Mouse (Mus musculus): ENCODE measurements around the gene Tnfsf4.

Tnfsf4 gene

DNA sequence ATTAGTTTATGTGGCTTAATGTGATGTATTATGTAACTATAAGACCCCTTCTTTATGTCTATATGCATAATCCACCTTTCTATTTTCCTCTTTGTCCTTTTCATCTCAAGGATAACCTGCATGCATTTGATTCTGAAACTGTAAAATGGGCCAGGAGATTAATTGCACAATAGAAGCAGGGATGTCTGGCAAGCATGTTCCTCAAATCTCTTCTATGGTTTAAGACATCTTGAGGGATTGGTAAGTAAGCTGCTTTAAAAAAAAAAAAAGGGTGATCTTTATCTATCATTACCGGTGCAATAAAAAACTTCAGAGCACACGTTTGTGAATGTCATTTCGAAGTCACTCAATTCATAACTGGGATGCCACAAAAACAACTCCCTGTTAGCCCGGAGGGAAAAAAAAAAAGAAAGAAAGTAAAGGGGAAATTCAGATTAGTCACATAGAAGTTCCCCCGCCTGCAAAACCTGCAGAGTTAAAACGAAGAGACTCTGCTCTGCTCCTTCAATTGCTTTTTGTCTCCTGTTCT lies at the start of gene Tnfsf4:
TSS of gene Tnfsf4 (plus strand) at position 479 of the 529 bp plus-strand sequence.
- in situ Hi-C loops (cut with MboI, MseI), result no loop called here

DNA sequence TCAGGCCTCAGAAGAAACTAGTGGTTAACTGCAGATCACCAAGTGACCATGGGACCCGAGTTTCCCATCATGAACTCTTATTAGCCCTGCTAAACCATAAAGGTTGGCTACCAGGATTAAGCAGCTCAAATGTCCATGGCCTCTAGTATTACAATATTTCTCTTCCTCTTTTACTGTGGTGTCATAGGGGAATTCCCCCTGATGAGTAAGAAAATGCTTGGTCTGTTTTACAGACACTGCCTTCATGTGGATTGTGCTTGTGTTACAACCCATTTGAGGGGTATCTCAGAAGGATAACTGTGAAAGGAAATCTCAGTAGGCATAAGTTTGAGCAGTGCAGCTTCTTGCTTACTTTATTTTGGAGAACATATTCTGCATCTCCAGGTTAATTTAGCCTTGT lies 44.2 kb upstream of the Tnfsf4 start:
- in situ Hi-C loops (cut with MboI, MseI), result no loop called here

DNA sequence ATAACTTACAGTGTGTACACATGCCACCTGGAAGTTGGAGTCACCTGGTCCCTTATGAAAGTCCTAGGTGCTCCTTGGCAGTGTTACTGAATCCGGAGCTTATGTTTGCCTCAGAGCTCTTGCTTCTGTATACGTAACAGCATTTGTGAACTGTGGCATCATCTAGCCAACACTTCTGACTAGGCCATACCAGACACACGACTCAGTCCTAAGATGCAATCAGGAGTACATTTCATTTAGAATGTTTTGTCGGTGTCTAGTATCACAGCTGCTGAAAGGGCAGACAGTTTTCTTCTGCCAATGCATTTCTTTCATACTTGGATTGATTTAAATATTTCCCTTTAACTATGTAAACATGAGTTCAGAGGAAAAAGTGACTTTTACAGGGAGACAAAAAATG lies 30.2 kb upstream of the Tnfsf4 start:
- in situ Hi-C loops (cut with MboI, MseI), result no loop called here

DNA sequence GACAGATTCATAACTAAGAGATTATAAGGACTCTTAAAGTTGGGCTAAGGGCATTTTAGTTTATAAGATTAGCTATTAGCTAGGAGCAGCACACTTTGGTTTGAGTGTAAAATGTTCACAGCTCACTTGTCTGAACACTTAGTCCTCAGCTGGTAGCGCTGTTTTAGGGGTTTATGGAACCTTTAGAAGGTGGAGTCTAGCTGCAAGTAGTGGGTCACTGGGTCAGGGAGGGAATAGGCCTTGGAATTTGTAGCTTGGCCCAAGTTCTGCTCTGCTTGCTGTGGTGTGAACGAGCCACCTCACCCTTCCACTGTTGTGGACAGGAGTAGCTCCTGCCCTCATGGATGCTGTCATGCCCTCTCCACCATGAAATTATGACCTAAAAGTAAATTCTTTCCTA lies 23.3 kb upstream of the Tnfsf4 start:
- in situ Hi-C loops (cut with MboI, MseI), result no loop called here

DNA sequence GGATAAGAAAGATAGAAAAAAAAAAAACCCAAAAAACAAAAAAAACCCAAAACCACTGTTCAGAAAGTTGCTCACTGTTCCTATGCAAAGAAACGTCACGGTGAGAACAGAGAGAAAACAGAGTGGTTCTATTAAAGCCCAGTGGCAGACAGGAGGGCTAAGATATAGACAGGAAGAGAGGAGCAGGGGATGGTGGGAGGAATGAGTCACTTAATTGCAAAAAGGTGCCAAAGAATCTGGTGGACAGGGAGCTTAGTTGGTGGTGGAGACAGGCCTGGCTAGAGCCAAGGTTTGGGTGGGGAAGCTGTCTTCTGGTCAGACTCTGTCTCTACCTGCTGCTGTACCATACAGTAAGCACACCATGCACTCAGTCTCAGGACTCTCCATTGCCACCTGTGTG lies 19.3 kb upstream of the Tnfsf4 start:
- in situ Hi-C loops (cut with MboI, MseI), result no loop called here

DNA sequence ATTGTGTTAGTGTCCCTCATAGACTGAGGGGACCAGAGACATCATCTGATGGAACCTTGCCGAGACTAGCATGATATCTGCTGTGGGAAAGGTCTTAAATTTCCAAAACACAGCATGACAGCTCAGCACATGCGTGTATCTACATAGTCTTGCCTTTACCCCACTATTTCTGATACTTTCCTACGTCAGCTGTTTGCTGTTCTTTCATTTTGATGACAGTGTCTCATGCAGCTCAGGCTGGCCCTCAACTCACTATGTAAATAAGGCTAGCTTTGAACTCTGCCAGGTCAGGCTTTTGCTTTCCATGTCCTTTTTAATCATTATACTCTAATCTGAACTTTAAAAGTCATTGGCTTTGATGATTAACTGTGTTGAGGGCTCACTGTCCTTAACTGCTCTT lies 16.6 kb upstream of the Tnfsf4 start:
- in situ Hi-C loops (cut with MboI, MseI), result no loop called here

DNA sequence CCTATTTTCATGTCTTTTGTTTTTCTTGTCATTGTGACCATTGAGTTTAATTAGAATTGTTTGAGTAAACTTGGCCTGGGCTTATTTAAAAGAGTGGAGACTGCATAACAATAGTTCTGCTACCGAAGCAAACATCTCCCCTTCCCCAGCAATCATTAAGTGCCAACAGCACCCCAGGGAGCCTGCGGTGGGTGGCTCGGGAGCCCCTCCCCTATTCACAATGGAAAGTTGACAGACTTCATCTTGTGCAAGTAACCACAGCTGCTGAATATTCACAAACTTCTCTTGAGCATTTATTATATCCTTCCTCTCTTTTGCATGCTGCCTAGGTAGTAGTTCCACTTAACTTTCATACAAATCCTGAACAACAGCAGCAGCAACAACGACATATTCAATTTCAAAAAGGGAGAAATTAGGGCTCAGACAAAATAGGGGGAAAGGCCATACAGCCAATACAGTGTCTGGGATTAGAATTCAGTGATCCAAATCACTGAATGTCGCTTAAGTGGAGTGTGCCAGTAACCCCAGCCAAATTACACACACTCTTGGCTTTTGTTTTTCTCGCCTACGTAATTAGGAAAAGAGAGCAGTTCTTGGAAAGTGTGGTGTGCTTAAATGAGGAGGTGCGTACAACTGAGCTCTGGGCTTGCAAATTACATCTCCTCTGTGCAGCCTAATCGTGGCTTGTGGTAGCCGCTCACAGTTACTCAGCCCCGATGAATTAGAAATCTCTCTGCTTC lies 15.4 kb upstream of the Tnfsf4 start:
- in situ Hi-C loops (cut with MboI, MseI), result no loop called here

DNA sequence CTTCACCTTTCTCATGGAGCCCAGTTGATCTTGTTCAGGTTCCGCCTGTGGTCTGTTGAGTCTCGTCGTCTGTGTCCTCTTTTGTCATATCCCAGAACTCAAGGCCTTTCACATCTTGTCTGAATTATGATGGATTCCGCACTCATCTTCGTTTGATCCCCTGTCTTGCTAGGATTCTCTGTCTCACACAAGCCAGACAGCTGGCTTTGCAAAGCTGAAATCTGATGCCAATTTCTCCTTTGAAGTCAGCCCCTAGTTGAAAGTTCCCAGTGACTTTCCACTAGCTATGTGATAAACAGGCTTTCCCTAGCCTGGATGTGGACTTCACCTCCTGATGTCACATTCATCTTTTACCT lies 14.8 kb upstream of the Tnfsf4 start:
- in situ Hi-C loops (cut with MboI, MseI), result no loop called here

DNA sequence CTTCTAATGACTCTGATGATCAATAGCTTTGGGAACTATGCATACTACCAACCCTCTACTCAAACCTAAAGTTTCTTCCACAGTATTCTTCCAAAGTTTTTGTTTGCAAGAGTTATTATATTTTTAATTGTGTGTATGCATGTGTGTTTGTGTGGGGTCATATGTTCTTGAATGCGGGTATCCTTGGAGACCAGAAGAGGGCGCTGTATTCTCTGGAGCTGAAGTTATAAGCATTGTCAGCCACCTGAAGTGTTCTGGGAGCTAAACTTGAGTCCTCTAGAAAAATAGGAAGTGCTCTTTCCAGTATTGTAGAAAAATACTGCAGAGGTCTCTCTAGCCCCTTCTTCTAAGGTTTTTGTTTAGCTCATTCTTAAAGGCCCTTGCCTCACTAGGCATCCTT lies 5.1 kb upstream of the Tnfsf4 start:
- in situ Hi-C loops (cut with MboI, MseI), result no loop called here

DNA sequence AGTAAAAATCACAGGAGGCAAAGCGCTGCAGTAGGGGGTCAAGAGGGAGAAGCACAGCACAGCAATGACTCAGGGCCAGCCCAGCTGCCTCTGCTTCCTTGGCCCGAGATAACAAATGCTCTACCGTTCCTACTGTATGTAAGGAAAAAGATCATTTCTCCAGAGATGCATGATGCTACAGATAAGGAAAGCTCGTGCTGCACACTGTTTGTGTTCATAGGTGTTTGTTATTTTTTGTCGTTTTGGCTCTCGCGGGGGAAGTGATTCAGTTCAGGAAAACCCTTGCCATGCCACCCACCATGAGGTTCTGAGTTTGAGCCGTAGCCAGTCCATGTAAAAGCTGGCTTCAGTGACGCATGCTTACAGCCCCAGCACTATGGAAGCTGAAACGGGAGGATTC lies 2.3 kb upstream of the Tnfsf4 start:
- in situ Hi-C loops (cut with MboI, MseI), result no loop called here

DNA sequence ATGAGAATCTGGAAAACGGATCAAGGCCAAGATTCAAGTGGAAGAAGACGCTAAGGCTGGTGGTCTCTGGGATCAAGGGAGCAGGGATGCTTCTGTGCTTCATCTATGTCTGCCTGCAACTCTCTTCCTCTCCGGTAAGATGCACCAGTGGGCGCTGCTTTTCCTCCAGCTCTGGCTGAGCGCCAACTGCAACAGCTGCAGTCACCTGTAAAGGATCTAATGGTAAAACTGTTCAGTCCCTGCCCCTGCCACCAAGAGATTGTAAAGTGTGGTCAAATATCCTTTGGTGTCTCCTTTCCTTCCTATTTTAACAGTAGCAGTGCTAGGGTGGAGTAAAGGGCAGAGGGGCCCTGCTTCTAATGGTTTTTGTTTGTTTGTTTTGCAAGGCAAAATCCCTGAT lies 401 bp downstream of the Tnfsf4 start:
- in situ Hi-C loops (cut with MboI, MseI), result no loop called here

DNA sequence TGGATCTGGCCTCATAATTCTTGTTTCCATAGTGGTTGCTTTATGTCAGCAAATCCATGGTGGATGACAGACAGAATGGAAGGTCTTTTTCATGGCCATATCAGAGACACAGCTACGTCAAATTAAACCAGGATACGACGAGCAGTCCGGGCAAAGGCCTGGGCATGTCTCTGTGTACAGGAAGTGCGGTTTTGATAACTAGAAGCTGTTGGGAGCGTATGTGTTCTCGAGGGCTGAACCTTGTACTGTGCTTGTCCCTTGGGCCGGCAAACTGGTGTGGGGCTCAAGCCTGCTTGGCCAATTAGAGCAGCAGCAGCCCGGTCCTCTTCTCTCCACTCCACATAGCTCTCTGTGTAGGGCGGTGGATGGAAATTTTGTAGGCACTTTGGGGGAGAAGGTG lies 1.1 kb downstream of the Tnfsf4 start:
- in situ Hi-C loops (cut with MboI, MseI), result no loop called here

DNA sequence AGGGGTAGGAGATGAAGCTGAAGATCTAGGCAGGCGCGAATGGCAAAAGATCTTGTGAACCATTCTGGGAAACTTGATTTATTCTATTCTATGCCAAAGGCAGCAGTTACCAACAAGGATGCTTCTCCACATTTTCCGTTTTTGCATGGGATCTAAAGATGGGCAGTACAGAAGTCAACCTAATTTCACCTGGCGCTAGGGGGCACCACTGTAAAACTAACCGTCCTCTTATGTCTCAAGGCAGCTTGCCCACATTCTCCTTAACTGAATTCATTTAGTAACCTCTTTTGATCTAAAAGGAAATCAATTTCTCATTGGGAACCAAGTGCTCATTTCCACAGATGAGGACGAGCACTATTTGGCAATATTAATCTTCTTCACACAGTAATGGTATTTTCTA lies 4.9 kb downstream of the Tnfsf4 start:
- in situ Hi-C loops (cut with MboI, MseI), result loop anchor here (25.0 kb wide), 1 partner anchor 1988 kb away; no protein-coding TSS in a partner anchor

DNA sequence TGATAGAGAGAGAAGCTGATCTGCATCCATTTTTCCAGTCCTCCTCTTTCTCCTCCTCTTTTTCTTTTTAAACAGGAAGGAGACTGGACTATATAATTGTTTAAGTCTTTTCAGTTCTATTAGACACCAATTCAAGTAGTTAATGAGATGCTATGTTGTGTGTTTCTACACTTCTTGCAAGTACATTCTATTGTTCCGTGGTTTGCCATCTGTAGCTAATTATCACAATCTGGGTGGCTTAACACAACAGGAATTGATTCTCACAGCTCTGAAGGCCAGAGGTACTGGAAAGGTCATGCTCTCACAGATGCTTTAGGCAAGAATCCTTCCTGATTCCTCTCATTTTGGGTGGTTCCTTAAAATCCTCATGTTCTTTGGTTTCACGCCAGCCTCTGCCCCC lies 7.9 kb downstream of the Tnfsf4 start:
- in situ Hi-C loops (cut with MboI, MseI), result loop anchor here (25.0 kb wide), 1 partner anchor 1991 kb away; no protein-coding TSS in a partner anchor

DNA sequence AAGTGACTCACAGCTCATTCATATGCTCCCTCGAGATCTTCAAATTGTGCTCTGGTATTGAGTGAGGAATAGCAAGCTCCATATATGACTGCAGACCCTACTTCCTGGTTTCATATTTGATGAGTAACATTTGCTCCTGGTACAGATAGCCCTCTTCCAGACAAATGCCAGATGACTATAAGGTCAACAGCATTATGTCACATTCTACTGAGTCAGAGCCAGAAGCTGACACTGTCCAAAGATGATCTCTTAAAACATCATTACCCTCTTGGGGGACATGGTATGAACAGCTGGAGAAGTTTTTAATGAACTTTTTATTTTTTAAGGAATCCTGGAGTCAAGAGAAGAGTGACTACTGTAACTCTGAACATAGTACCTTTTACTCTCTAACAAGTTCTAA lies 11.3 kb downstream of the Tnfsf4 start:
- in situ Hi-C loops (cut with MboI, MseI), result loop anchor here (5.0 to 25.0 kb wide), 2 partner anchors 326 to 1994 kb away; no protein-coding TSS in a partner anchor

DNA sequence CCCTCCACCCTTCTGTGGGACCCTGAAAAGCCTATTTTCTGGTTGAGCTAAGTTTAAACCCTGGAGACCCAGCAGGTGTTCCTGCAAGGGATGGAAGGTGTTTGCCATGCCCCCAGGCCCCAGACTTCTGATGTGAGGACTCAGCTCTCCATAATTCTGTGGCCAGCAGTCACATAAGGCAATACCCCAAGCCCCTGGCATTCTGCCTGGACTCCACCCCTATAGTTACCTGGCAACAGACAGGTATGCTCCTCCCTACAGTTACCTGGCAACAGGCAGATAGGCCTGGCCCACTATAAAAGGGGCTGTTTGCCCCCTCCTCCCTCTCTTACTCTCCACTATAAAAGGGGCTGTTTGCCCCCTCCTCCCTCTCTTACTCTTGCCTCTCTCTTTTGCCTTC lies 24.7 kb downstream of the Tnfsf4 start:
- in situ Hi-C loops (cut with MboI, MseI), result loop anchor here (25.0 kb wide), 1 partner anchor 2008 kb away; no protein-coding TSS in a partner anchor

DNA sequence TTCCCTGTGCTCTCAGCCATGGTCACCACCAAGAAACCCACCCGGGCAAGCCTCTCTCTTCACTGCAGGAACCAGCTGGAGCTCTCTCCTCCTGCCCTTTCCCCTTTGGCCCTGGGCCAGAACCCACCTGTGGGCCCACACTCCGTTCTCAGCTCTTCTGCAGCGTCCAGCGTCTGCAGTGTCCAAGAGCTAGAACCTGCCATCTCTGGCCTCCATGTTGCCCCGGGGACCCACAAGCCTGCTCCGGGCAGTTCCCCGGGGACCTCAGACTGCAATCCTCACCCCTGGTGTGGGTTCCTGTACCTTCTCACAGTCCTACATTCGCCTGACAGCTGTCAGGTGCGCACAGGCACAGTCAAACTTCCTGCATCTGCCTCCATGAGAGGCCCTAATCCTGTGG lies 25.4 kb downstream of the Tnfsf4 start:
- in situ Hi-C loops (cut with MboI, MseI), result loop anchor here (25.0 kb wide), 1 partner anchor 2008 kb away; no protein-coding TSS in a partner anchor

DNA sequence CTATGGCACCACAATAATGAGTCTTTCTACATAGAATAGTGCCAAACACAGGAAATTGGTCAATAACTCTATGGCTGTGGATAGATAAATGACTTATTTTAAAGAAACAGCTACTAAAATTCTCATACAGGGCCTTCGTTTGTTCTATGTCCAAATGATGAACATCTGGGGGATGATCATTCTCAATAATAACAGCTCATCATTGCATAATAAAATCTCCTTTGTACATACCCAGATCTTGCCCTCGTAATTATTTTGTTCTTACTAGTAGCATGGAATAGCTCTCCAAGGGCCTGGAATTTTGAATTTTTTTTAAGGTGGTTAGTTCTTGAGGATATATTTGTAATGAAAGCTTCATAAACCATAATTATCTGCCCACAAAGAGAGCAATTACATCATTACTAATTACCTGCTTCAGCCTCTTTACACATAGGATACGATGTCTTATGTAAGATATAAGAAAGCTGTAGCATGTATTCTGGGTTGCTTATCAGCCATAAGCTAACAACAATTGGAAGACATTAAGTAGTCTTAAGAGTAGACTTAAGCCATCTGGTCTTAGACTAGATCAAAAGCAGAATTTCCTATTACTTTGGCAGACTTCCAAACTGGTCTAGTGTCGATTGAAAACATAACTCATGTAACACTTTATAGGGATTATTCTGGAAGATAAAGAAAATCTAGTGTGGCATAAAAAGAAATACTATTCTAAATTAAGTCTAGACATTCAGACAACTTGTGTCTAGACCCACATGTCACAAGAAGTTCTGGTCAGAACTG lies 31.3 kb downstream of the Tnfsf4 start:
- in situ Hi-C loops (cut with MboI, MseI), result no loop called here

DNA sequence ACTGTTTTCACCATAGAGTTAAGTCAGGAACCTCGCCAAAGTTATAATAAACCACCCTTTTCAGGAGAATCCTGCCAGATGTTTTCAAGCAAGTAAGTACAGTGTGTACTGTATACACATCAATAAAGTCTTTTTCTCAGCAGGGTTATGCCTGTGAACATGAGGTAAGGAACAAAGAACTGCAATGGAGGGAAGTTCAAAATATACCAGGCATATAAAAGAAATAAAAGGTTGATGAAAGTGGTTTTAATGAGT lies 31.8 kb downstream of the Tnfsf4 start:
- in situ Hi-C loops (cut with MboI, MseI), result no loop called here

DNA sequence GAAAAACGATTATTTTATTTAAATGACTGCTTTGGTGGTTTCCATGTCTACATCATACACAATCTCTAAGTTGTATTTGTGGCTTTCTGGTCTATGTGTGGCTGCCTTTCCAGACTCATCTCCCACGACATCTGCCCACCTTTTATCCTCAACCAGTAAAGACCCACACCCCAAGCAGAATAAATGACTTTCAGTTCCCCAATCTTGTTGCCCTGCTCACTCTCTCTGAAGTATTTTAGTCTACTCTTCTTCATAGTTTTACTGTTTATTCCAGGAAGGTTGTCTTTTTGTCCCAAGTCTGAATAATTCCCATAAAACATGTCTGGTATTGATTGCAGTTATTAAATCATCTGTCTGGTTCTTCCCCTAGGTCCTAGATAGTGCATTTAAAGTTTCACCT lies 40.6 kb downstream of the Tnfsf4 start:
- in situ Hi-C loops (cut with MboI, MseI), result no loop called here

DNA sequence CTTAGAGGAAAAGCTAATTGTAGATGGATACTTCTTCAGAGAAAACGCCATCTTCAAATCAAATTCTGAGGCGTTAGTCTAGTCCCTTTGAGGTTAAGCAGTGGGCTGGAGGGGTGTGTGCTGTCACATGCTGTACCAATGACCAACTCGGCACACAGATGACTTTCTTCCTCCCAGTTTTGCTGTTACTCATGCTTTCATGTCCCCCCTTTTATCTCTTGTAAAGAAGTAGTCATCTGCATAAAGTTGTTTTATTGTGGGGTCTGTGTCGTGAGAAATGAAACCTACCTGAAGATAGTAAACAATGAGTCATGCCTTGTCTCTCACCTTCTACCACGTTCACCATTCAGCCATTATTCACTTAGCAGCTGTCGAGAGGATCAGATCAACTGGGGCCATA lies 41.3 kb downstream of the Tnfsf4 start:
- in situ Hi-C loops (cut with MboI, MseI), result no loop called here

DNA sequence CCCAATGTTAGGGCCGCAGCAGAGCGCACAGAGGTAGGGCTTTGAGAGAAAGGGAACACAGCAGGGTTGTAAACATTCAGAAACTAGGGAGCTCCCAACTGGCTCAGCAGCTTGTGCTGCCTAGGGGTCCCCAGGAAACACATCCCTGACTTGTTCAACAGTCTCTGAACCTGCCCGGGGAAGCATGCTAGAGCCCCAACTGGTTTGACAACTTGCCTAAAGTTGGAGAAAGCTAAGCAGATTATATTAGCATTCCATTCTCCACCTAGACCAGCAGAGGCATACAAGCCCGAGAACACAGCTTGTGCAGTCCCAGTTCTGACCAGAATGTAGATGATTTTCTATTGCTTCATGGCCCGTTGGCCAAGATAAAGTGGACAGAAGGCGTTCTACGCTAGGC lies 49.6 kb downstream of the Tnfsf4 start:
- in situ Hi-C loops (cut with MboI, MseI), result no loop called here

DNA sequence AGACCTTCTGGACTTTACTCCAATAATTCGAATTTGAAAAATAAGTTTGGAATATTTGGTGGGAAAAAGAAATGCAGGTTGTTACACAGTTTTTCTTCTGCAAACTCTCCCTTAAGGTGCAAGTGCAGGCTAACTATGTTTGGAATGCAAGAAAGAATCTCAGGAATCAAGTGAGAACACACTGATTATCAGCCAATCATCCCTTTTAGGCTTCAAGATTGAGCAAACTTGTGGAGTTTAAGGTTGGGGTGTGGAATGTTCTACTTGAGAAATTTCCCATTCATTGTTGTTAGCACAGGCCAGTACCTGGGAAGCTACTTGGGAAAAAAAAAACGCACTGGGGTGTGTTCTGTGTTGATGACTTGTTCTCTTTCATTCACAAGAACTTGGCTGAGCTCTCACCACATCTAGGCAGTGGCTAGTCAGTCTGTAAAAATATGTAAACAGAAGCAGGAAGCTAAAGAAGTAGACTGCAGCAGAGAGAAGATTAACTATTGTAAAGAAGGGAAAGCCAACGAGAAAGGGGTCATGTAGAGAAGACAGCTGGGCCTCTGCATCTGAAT lies 56.6 kb downstream of the Tnfsf4 start:
- in situ Hi-C loops (cut with MboI, MseI), result no loop called here

All from regulatory T cell (primary cell).